ENCODE assay signal across 10 mouse cellular contexts in the genomic region with DNA sequence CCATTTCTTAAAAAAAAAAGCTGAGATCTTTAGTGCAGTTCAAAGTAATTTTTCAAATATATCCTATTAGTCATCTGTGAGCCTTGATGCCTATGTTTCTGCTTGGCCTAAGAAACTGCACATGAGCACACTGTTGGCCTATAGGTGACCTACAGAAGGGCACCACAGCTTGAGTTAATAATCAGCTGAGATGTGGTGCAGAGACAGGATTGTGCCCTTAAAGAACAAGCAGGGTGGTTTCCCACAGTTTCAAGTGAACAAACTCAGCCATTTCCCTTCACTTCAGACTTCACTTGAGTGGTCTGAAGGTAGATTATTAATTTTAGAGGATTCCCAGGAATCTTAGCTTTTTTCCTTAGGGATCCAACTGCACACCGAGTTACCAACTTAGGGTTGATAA.
DNase-seq lines count a peak whose midpoint lies in the region; ATAC-seq and TF ChIP-seq lines count a peak whose summit lies in the region.
"Had no signal": no experiment of that assay in that cellular context is flagged by ENCODE, and none has a peak within 500 bp of the region (broad histone marks: within the 10 kb centered on the region; RNA-seq: fewer than 3 reads in every experiment).

No protein-coding gene starts in this region.

- H3K4me1 ChIP-seq in kidney, embryonic 15.5 days, result peaks cover 10% of the 10 kb centered on the region; the same call in 1 of the 2 replicates
- H3K4me1 ChIP-seq in kidney, adult 2 months (ENCODE audit: control insufficient read depth, insufficient read depth, low read length), result no peaks in the 10 kb centered on the region
- 0 out of 2 replicates have a peak, but pooled peaks cover 4% of the 10 kb centered on the region for H3K4me1 ChIP-seq in lung, embryonic 14.5 days (ENCODE audit: insufficient read depth)
- H3K4me1 ChIP-seq: embryonic facial prominence, embryonic 13.5 days; forebrain, embryonic 12.5 days had no signal

- no peak for DNase-seq in kidney, adult 2 months
- peak; percentile 54 for DNase-seq in lung, embryonic 14.5 days
- DNase-seq in lung, postnatal 10 days, result no peak
- DNase-seq in testis, postnatal 10 days (ENCODE audit: low spot score), result peak; percentile 9
- no peak for DNase-seq in testis, postnatal 14 days (ENCODE audit: low spot score)

- no peaks in the 10 kb centered on the region for H3K36me3 ChIP-seq in kidney, embryonic 15.5 days
- no peaks in the 10 kb centered on the region for H3K36me3 ChIP-seq in kidney, adult 2 months (ENCODE audit: control insufficient read depth, insufficient read depth, low read length)
- no peaks in the 10 kb centered on the region for H3K36me3 ChIP-seq in lung, embryonic 14.5 days (ENCODE audit: insufficient read depth)
- H3K36me3 ChIP-seq: embryonic facial prominence, embryonic 13.5 days; forebrain, embryonic 12.5 days; heart, embryonic 10.5 days had no signal

- no peak overlapping the region for H3K4me2 ChIP-seq in kidney, embryonic 15.5 days
- no peak overlapping the region for H3K4me2 ChIP-seq in lung, embryonic 14.5 days
- H3K4me2 ChIP-seq: embryonic facial prominence, embryonic 13.5 days; forebrain, embryonic 12.5 days had no signal

- TF ChIP-seq CTCF in kidney, adult 2 months (conservative IDR thresholded peaks at IDR 0.05; ENCODE audit: insufficient read depth, insufficient read length, low read depth, low read length), result no peak
- TF ChIP-seq CTCF in lung, embryonic 14.5 days (IDR thresholded peaks at IDR 0.05; ENCODE audit: low read depth), result 0 out of 2 replicates have a peak, but pooled peaks have one; percentile 5

- H3K9me3 ChIP-seq in kidney, embryonic 15.5 days (replicated peaks), result no peaks in the 10 kb centered on the region
- H3K9me3 ChIP-seq in lung, embryonic 14.5 days (ENCODE audit: low read depth, low read length), result no peaks in the 10 kb centered on the region
- H3K9me3 ChIP-seq: embryonic facial prominence, embryonic 13.5 days; forebrain, embryonic 12.5 days; heart, embryonic 10.5 days had no signal

- no peak for TF ChIP-seq POLR2A in kidney, adult 2 months (IDR thresholded peaks at IDR 0.05; ENCODE audit: low read depth, low read length)

- peak; percentile 91 for ATAC-seq in kidney, embryonic 15.5 days (replicated peaks; ENCODE audit: low FRiP score)
- peak; percentile 88 for ATAC-seq in lung, embryonic 14.5 days (ENCODE audit: insufficient read depth)

- 51% methylated on average over 1 of the region's 1 CpGs for WGBS in kidney, embryonic 15.5 days
- 30% methylated on average over 1 of the region's 1 CpGs for WGBS in kidney, adult 2 months
- WGBS in lung, embryonic 14.5 days, result 26% methylated on average over 1 of the region's 1 CpGs

- no peaks in the 10 kb centered on the region for H3K27me3 ChIP-seq in kidney, embryonic 15.5 days
- H3K27me3 ChIP-seq in kidney, adult 2 months (replicated peaks; ENCODE audit: control insufficient read depth, insufficient read depth, low read length), result no peaks in the 10 kb centered on the region
- no peaks in the 10 kb centered on the region for H3K27me3 ChIP-seq in lung, embryonic 14.5 days (ENCODE audit: insufficient read depth, low read length)
- H3K27me3 ChIP-seq: CH12.LX; embryonic facial prominence, embryonic 13.5 days; forebrain, embryonic 12.5 days had no signal

- H3K9ac ChIP-seq in kidney, embryonic 15.5 days, result no peak overlapping the region
- H3K9ac ChIP-seq in lung, embryonic 14.5 days, result no peak overlapping the region
- H3K9ac ChIP-seq: embryonic facial prominence, embryonic 13.5 days; forebrain, embryonic 12.5 days had no signal

- H3K4me3 ChIP-seq in kidney, embryonic 15.5 days (replicated peaks), result no peak overlapping the region
- no peak overlapping the region for H3K4me3 ChIP-seq in kidney, adult 2 months (ENCODE audit: insufficient read depth, low read depth, low read length)
- H3K4me3 ChIP-seq in lung, embryonic 14.5 days (ENCODE audit: low read depth, low read length), result no peak overlapping the region
- H3K4me3 ChIP-seq: embryonic facial prominence, embryonic 13.5 days; forebrain, embryonic 12.5 days; heart, embryonic 10.5 days had no signal

- peak overlapping the region; percentile 69 for H3K27ac ChIP-seq in kidney, embryonic 15.5 days
- H3K27ac ChIP-seq in kidney, adult 2 months (ENCODE audit: insufficient read depth, low read depth, low read length), result no peak overlapping the region
- H3K27ac ChIP-seq in lung, embryonic 14.5 days (ENCODE audit: low read depth), result no peak overlapping the region
- H3K27ac ChIP-seq: embryonic facial prominence, embryonic 13.5 days; forebrain, embryonic 12.5 days; heart, embryonic 10.5 days had no signal

Comparison
In these comparisons a context has a peak if more than half of its experiments do, and no peak if none do; other contexts are left out.
1. DNase-seq: peak in lung, embryonic 14.5 days (single experiment) and testis, postnatal 10 days (single experiment); none in kidney, adult 2 months (single experiment), lung, postnatal 10 days (single experiment) and testis, postnatal 14 days (single experiment).